Mouse (Mus musculus): Measurements from ENCODE around the gene Gp2.

Gene Gp2

GRCm38 (mm10) chr7:119459185-119459584 is at the start of gene Gp2:
Gene Gp2 (minus strand): TSS chr7:119459285.
- no peak for DNase-seq (ENCODE audit: low read depth in 1 of 2, low spot score in 2 of 2)

GRCm38 (mm10) chr7:119490041-119490780 is 31.1 kb upstream of the Gp2 start:
- DNase-seq (ENCODE audit: low read depth in 1 of 2, low spot score in 2 of 2), result no peak

- no peak for DNase-seq (ENCODE audit: low read depth in 1 of 2, low spot score in 2 of 2)
Observed at GRCm38 (mm10) chr7:119486683-119487082, 27.6 kb upstream of the Gp2 start.

- DNase-seq (ENCODE audit: low read depth in 1 of 2, low spot score in 2 of 2), result no peak
Observed at GRCm38 (mm10) chr7:119484154-119484553, 25.1 kb upstream of the Gp2 start.

GRCm38 (mm10) chr7:119479256-119479655 is 20.2 kb upstream of the Gp2 start, which contains the start of gene Umod:
Gene Umod (minus strand): TSS chr7:119479282.
- no peak for DNase-seq (ENCODE audit: low read depth in 1 of 2, low spot score in 2 of 2)

- no peak for DNase-seq (ENCODE audit: low read depth in 1 of 2, low spot score in 2 of 2)
Observed at GRCm38 (mm10) chr7:119476500-119477389, 17.7 kb upstream of the Gp2 start.

GRCm38 (mm10) chr7:119454192-119454591 is 4.9 kb downstream of the Gp2 start:
- DNase-seq (ENCODE audit: low read depth in 1 of 2, low spot score in 2 of 2), result no peak

- no peak for DNase-seq (ENCODE audit: low read depth in 1 of 2, low spot score in 2 of 2)
Observed at GRCm38 (mm10) chr7:119443849-119444248, 15.2 kb downstream of the Gp2 start.

GRCm38 (mm10) chr7:119441938-119442337 is 17.1 kb downstream of the Gp2 start:
- DNase-seq (ENCODE audit: low read depth in 1 of 2, low spot score in 2 of 2), result no peak

GRCm38 (mm10) chr7:119427180-119427616 is 31.9 kb downstream of the Gp2 start:
- no peak for DNase-seq (ENCODE audit: low read depth in 1 of 2, low spot score in 2 of 2)

- no peak for DNase-seq (ENCODE audit: low read depth in 1 of 2, low spot score in 2 of 2)
Observed at GRCm38 (mm10) chr7:119420730-119421129, 38.4 kb downstream of the Gp2 start.

GRCm38 (mm10) chr7:119418523-119418922 is 40.6 kb downstream of the Gp2 start:
- no peak for DNase-seq (ENCODE audit: low read depth in 1 of 2, low spot score in 2 of 2)

- DNase-seq (ENCODE audit: low read depth in 1 of 2, low spot score in 2 of 2), result no peak
Observed at GRCm38 (mm10) chr7:119394050-119394732, 64.9 kb downstream of the Gp2 start.
